In the genomic region with DNA sequence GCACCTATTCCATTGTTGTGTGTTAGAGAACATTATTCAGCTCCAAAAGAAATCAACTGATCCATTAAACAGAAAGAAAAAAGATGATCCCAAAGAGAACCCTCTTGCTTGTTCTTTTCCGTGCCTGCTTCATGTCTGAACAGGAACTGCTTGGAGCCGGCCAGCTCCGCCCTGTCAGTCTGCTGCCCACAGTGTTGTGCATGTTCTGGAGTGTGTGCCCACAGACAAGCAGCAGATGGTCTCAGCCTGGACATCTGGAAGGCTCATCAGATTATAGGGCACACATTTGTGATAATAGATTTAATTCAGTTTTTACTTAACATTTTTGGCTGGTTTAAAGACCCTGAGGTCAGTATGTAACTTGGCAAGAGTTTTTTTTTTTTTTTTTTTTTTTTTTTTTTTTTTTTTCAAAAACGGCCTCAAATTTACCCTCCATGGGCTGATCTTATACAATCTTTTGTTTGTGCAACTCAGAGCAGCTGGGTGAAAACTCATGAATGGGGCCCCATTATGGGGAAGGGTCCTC, we compare ENCODE assay signal across 15 mouse cellular contexts.
DNase-seq lines count a peak whose midpoint lies in the region; TF ChIP-seq lines count a peak whose summit lies in the region.
"Had no signal": no experiment of that assay in that cellular context is flagged by ENCODE, and none has a peak within 500 bp of the region (broad histone marks: within the 10 kb centered on the region; RNA-seq: fewer than 3 reads in every experiment).

No protein-coding gene starts in this region.

- no peaks in the 10 kb centered on the region for H3K36me3 ChIP-seq in kidney, adult 2 months (ENCODE audit: control insufficient read depth, insufficient read depth, low read length)
- H3K36me3 ChIP-seq: G1E had no signal

- TF ChIP-seq CTCF in kidney, adult 2 months (conservative IDR thresholded peaks at IDR 0.05; ENCODE audit: insufficient read depth, insufficient read length, low read depth, low read length), result no peak

- TF ChIP-seq POLR2A in kidney, adult 2 months (IDR thresholded peaks at IDR 0.05; ENCODE audit: low read depth, low read length), result no peak

- 0 out of 2 replicates have a peak, but pooled peaks cover 2% of the 10 kb centered on the region for H3K27me3 ChIP-seq in kidney, adult 2 months (replicated peaks; ENCODE audit: control insufficient read depth, insufficient read depth, low read length)

- H3K27ac ChIP-seq in kidney, adult 2 months (ENCODE audit: insufficient read depth, low read depth, low read length), result no peak overlapping the region

- H3K4me3 ChIP-seq in kidney, adult 2 months (ENCODE audit: insufficient read depth, low read depth, low read length), result no peak overlapping the region

- WGBS in kidney, adult 2 months, result 59% methylated on average over 4 of the region's 4 CpGs

- no peaks in the 10 kb centered on the region for H3K4me1 ChIP-seq in kidney, adult 2 months (ENCODE audit: control insufficient read depth, insufficient read depth, low read length)

- peak; percentile 5 to 19 for DNase-seq in frontal cortex, adult 2 months (ENCODE audit: extremely low spot score in 1 of 2, low spot score in 1 of 2)
- DNase-seq in frontal cortex, postnatal 10 days (ENCODE audit: low spot score in 2 of 2), result no peak
- peak; percentile 51 for DNase-seq in 416B (ENCODE audit: low read depth)
- DNase-seq in brain, adult 2 months (ENCODE audit: low read depth, low spot score), result peak; percentile 52
- peak; percentile 37 to 47 for DNase-seq in left cerebral cortex, postnatal 14 days (ENCODE audit: low spot score in 2 of 2)
- DNase-seq in kidney, adult 2 months, result no peak
- no peak for DNase-seq in ovary, postnatal 14 days (ENCODE audit: low spot score)
- DNase-seq in embryo, embryonic 10.5 days (ENCODE audit: low spot score), result no peak
- DNase-seq: cerebellum, adult 9-11 months; heart, postnatal 10 days; kidney, postnatal 14 days; liver; lung, postnatal 14 days; thymus, adult 2 months had no signal

- intact Hi-C loops in left cerebral cortex, postnatal 14 days (cut with DNase I), result no loop called here

Comparison
In these comparisons a context has a peak if more than half of its experiments do, and no peak if none do; other contexts are left out.
1. DNase-seq: peak in frontal cortex, adult 2 months (2 of 2), 416B (single experiment), brain, adult 2 months (single experiment) and left cerebral cortex, postnatal 14 days (2 of 2); none in frontal cortex, postnatal 10 days (0 of 2), kidney, adult 2 months (single experiment), ovary, postnatal 14 days (single experiment) and embryo, embryonic 10.5 days (single experiment).